Mouse (Mus musculus) stomach, postnatal 0 days (tissue): ENCODE results near the gene Scamp3.

Source experiments
- CTCF ChIP-seq: IDR thresholded peaks from 2 replicates; pipeline ENCODE4 v1.5.1; 2016; ENCODE audit warnings: antibody characterized with exemption, low read depth, mild to moderate bottlenecking, moderate library complexity
- EP300 ChIP-seq: optimal IDR thresholded peaks from 2 replicates; pipeline ENCODE3; 2016; ENCODE audit warnings: antibody characterized with exemption

GRCm38 (mm10) chr3:89221167-89221566 is 43.9 kb downstream of the Scamp3 start:
- TF ChIP-seq CTCF (no peak), EP300 (no peak)
